Mouse (Mus musculus) spleen, postnatal 36 days (tissue): ENCODE measurements at regions not wholly inside any gene's neighbourhood (a gene's known extent, or its start where the extent isn't known, plus 50 kb on each side); places are given as distances from the start of the nearest gene placed in this dataset.

Experiments used
- DNase-seq, 2 experiments: peaks; one replicate each; pipeline ENCODE4 v3.0.0; 2022; ENCODE audit warnings: low spot score in 2 of 2, mixed read lengths in 1 of 2

DNA sequence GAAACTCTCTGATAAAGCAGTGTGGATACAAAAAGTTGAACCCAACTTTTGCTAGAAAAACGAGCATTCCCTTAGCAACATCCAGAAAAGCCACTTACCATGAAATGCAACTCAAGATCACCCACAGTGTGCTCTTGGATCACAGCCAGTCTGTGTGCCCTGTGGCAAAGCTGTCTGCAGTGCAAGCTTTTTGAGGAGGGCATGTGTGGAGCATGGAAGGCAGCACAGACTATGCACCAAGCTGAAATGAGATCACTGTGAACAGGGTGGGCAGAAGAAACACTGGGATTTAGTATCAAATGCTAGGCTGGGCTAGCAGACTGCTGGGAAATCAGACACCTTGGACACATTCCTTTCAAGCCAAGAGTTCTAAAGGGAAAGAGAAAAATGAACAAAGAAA, 162.4 kb downstream of the Sim1 start:
- no peak for DNase-seq

GRCm38 (mm10) chr10:51058333-51058732, 163.8 kb downstream of the Sim1 start:
- no peak for DNase-seq

- no peak for DNase-seq
These were observed 207.0 kb downstream of the Sim1 start for GRCm38 (mm10) chr10:51101590-51101989.

DNA sequence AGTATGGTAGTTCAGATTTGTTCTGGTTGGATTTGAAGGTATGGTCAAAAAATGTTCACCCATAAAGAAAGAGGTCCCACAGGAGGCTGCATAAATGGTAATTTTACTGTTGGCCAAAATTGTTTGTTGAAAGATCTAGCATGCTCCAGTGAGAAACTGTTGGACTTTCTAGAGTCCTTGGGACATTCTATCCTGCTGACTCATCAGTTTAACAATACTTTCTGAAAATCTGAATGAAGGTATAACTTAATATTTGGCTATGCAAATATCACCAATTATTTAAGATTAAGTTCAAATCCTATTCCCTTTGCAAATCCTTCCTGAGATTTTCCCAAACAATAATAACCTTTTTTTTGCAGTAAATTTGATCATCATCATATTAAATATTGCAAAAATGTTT, 257.3 kb downstream of the Sim1 start:
- DNase-seq: no peak

DNA sequence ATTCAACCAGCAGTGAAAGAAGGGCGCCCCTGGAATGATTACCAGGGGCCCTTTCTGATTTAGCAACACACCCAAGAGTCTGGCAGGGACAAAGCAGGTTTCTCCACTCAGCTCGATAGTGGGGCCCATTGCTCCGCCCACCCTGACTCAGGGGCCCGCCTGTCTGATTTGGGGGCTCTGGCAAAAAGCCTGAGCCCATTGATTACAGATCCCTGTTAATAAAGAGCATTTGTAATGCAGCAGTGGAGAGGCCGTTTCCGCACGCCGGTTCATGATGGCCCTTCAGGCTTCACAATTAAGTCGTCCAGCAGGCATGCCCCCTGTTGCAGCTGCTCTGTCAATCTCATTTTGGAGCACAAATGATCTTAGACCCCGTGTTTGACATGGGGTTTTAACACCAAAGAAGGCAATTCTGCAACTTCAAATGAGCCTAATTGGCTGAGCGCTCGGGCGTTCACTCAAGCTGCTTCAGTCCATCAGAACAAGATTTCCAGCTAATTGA, 259.0 kb downstream of the Sim1 start:
- no peak for DNase-seq

DNA sequence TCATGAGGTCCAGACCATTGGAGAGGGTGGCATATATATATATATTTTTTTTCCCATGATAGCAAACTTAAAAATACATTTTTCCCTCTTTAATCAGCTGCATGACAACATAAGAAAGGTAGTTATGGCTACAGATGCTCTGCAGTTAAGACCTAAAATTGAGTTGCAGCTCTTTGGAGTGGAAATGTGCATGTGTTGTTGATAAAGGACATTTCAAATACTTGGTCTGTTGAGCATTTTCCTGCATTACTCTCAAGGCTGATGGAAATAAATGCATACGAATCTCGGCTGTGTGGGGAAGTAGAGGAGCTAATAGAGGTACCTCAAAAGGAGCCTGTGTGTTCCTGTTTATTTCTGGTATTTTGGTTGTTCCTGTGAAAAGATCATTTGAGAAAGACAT, 259.5 kb downstream of the Sim1 start:
- DNase-seq: no peak

- DNase-seq: no peak
These were observed 260.2 kb downstream of the Sim1 start for GRCm38 (mm10) chr10:51154743-51155142.

GRCm38 (mm10) chr10:51173619-51174018, 279.1 kb downstream of the Sim1 start:
- DNase-seq: no peak

DNA sequence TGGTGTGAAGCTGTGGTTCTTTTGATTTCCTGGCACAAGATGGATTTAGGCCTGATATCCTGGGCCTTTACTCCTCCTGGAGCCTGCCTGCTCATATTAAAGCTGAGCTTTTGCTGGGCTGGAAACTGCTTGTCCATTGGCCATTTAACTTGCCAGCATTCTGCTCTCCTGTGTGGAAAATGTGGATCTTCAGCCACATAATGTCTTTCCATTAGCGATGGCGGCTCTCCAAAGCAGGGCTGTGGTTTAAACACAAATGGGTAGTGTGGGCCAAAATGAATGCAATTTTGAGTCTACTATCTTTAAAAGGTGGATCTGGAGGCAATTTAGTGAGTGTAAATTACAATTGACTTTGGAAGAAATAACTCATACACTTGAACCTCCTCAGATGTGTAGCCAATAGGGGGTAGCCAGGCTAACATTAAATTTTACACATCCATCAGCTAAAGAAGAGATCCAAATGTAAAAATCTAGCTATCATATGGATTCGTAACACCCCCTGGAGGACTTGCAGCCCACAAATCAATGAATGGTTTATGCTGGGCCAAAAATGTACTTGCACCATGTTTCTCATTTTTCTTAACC, 281.5 kb downstream of the Sim1 start:
- no peak for DNase-seq

DNA sequence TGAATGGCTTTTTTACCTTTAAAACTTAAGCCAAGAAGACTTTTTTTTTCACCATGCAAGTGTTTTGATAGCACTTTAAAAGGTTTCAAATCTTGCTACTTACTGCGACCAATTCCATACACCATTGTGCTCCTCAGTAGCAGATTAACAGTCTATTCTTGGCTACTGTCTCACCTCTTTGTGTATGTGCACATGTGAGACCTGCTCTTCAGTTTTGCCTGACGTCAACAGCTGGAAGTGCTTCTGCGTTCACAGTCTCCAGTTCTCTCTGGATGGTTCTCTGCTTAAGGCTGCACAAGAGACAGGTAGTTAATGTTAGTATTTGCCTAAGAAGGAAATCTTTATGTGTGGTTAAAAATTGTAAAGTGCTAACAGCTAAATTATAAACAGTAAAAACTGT, 282.1 kb downstream of the Sim1 start:
- no peak for DNase-seq

GRCm38 (mm10) chr10:51181752-51182151, 287.2 kb downstream of the Sim1 start:
- peak in 1 of 2 experiments; percentile 1 for DNase-seq

- DNase-seq: no peak
These were observed 288.9 kb upstream of the Gm49339 start for GRCm38 (mm10) chr10:51191407-51192059.

DNA sequence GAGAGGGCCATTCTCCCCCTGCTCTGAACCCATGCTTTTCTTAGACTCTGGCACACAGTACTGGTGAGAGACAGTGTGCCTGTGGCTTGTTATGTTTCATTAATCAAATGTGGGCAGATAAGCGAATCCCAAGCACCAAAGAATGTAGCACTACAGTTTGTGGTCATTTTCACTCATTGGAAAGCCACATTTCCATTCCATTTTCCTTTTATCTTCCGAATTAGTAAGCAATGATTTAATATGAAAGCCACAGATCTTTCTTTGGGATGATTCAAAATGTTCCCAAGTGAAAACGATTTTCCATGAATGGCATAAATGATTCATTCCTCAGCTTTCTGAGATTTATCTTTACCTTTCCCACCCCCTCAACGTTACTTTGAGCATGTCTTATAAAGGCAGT, 260.9 kb upstream of the Gm49339 start:
- no peak for DNase-seq

DNA sequence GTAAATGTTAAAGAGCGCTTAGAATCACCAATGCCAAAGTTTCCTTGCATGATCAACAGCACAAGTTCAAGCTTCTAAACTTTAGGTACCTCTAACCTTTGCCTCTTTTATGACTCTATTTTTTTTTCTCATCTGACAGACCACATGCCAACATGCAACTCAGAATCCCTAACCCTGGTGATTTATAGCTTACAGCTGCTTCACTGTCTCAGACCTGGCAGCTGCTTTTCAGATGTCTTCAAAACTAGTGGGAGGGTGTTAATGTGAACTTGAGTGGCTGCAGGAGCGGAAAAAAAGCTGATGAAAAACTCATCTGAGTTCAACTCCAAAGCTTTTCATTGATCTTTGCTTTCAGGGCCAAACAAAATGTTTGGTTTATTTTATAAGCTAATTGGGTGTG, 246.8 kb upstream of the Gm49339 start:
- DNase-seq: no peak

DNA sequence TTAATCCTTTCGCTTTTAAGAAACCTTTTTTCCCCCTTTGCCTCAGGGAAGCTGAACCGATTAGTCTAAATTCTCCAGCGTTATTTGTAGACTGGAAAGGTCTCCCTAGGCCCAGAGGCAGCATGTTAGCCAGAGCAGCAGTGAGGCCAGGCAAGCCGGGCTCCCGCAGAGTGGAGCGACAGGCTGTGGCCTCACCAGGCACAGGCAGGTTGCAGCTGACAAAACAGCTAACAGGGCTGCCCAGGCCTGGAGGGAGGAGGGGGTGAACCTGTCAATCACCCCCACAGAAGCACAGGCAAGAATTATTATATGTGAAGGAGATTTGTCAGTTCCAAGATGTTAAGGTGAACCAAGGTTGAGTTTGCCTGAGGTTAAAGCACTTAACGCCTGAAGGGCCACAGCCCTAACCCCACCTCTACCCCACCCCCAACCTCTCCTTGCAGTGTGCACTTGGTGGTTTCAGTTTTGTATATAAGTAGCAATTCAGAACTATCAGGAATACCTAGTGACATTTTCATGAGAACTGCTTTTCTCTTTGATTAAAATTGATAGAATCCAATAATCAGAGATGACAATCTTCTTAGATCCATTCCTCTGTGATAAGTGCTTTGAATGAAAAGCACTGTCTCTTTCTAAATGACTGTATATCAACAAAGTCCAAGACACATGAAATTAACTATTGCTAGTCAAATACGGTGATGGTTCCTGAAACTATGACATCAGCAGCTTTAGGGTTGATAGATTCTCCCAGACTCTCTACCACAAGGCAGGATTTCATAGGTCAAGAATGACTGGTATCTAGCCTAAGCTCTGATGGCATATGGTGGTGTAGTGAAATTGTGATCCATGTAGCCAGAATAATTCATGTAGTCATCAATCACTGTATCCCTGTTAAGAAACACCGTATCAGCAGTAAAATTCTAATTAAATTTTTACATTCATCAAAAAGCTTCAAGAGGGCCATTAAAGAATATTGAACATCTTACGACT, 244.5 kb upstream of the Gm49339 start:
- no peak for DNase-seq

DNA sequence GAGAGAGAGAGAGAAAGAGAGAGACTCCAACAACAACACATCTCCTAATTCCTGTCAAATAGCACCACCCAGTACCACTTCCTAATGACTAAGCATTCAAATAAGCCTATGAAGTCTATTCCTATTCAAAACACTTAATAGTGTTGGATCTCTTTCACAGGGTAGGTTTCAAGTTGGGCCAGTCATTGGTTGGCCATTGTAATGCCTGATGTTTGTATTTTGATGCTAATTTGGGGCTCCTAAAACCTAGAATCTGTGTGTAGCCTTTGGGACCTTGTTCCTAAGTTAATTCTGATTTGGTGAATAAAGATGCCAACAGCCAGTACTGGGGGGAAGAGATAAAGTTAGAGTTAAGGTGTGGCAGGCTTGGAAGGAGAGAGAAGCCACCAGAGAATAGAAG, 242.3 kb upstream of the Gm49339 start:
- DNase-seq: no peak

GRCm38 (mm10) chr10:51253439-51253838, 227.0 kb upstream of the Gm49339 start:
- no peak for DNase-seq

- no peak for DNase-seq
These were observed 222.8 kb upstream of the Gm49339 start for GRCm38 (mm10) chr10:51257587-51258049.

- no peak for DNase-seq
These were observed 209.0 kb upstream of the Gm49339 start for GRCm38 (mm10) chr10:51271364-51271763.

DNA sequence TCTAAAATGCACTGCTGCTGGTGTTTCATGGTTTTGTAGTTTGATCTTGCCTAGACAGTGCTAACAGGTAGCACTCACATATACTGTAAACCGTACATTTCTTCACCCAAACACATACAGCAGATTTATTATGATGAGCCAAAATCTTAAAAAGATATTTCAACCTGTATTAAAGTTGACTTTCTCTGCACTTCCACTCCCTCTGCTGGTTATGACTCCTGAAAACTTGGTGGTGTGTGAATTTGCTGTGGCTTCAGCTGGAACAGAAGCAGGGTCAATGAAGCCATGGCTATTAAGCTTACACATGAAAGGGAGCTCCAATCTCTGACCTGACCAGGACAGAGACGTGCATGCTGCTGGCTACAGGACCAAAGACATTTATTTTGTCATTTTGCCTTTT, 202.2 kb upstream of the Gm49339 start:
- no peak for DNase-seq

- DNase-seq: no peak
These were observed 198.0 kb upstream of the Gm49339 start for GRCm38 (mm10) chr10:51282451-51282850.

- DNase-seq: no peak
These were observed 195.9 kb upstream of the Gm49339 start for GRCm38 (mm10) chr10:51284538-51284937.
